Mouse (Mus musculus) CH12.LX (cell line): ENCODE data around the gene AU021092. TPM values are rescaled to one million over a fixed set of nuclear protein-coding genes. Genes with fewer than 3 reads are reported as not detected.

Experiments used
- DNase-seq: peaks from one replicate; pipeline ENCODE4 v3.0.0-alpha.2; 2013; ENCODE audit errors: extremely low read depth
- H3K27ac ChIP-seq: 2 replicates; pipeline ENCODE4 v1.5.1; 2012; ENCODE audit warnings: low read depth, mild to moderate bottlenecking, control low read depth, moderate library complexity; ENCODE audit not compliant: insufficient read depth
- H3K27me3 ChIP-seq: replicated peaks from 2 replicates; pipeline ENCODE3; 2012; ENCODE audit warnings: inconsistent platforms
- H3K36me3 ChIP-seq, 2 experiments: replicated peaks in 1 of 2; 2 replicates each; pipeline versions ENCODE3 to v1.6.1; 2012; ENCODE audit warnings: inconsistent platforms in 1 of 2, low read length in 1 of 2, mild to moderate bottlenecking in 1 of 2, mixed read lengths in 1 of 2, moderate library complexity in 1 of 2; ENCODE audit not compliant: control insufficient read depth in 1 of 2, insufficient read depth in 1 of 2
- H3K4me1 ChIP-seq, 2 experiments: 2 replicates each; pipeline ENCODE4 v1.6.1; 2012; ENCODE audit warnings: inconsistent platforms in 1 of 2, moderate library complexity in 1 of 2; ENCODE audit not compliant: insufficient read depth in 2 of 2, control insufficient read depth in 1 of 2
- H3K4me2 ChIP-seq: 2 replicates; pipeline ENCODE4 v1.6.1; 2012; ENCODE audit warnings: low read depth, mild to moderate bottlenecking, control low read depth; ENCODE audit not compliant: poor library complexity, insufficient read depth, severe bottlenecking
- H3K4me3 ChIP-seq, 3 experiments: fragments of 150-350 bp in 1 of 3; sonication (generic) in 1 of 3; replicated peaks in 1 of 3; 2 replicates each; pipeline versions ENCODE3 to v1.5.1; 2011 to 2012; ENCODE audit warnings: low read depth in 2 of 3, low read length in 2 of 3, mild to moderate bottlenecking in 2 of 3, moderate library complexity in 2 of 3, control low read depth in 1 of 3, improper control_type of control experiment in 1 of 3, inconsistent platforms in 1 of 3, mixed read lengths in 1 of 3; ENCODE audit not compliant: poor library complexity in 1 of 3
- H3K79me2 ChIP-seq: replicated peaks from 2 replicates; pipeline ENCODE4 v1.6.1; 2012; ENCODE audit warnings: mild to moderate bottlenecking, moderate library complexity; ENCODE audit not compliant: control insufficient read depth, poor library complexity, insufficient read depth, severe bottlenecking; ENCODE audit errors: extremely low read depth
- H3K9ac ChIP-seq: 2 replicates; pipeline ENCODE4 v1.6.1; 2012; ENCODE audit warnings: low read depth, mild to moderate bottlenecking, control low read depth, moderate library complexity; ENCODE audit not compliant: insufficient read depth
- H3K9me3 ChIP-seq: replicated peaks from 2 replicates; pipeline ENCODE3; 2012; ENCODE audit warnings: low read length, inconsistent platforms, mixed read lengths
- BHLHE40 ChIP-seq: IDR thresholded peaks from 2 replicates; pipeline ENCODE4 v1.6.1; 2011; ENCODE audit warnings: mild to moderate bottlenecking, low read depth, low read length, improper control_type of control experiment
- CHD2 ChIP-seq: IDR thresholded peaks from 2 replicates; pipeline ENCODE4 v1.6.1; 2011; ENCODE audit warnings: low read length, improper control_type of control experiment
- CTCF ChIP-seq, 2 experiments: IDR thresholded peaks in 1 of 2; conservative IDR thresholded peaks in 1 of 2; 2 replicates each; pipeline ENCODE4 v1.5.1; 2011 to 2012; ENCODE audit warnings: low read depth in 2 of 2, low read length in 2 of 2, improper control_type of control experiment in 1 of 2, inconsistent platforms in 1 of 2, mild to moderate bottlenecking in 1 of 2, moderate library complexity in 1 of 2
- E2F4 ChIP-seq: IDR thresholded peaks from 2 replicates; pipeline ENCODE4 v1.6.1; 2011; ENCODE audit warnings: low read depth, low read length, improper control_type of control experiment; ENCODE audit not compliant: insufficient replicate concordance
- ELF1 ChIP-seq: IDR thresholded peaks from 2 replicates; pipeline ENCODE4 v1.6.1; 2014; ENCODE audit warnings: low read depth, mild to moderate bottlenecking, inconsistent platforms, low read length, improper control_type of control experiment
- EP300 ChIP-seq: IDR thresholded peaks from 2 replicates; pipeline ENCODE4 v1.6.1; 2011; ENCODE audit warnings: low read length, improper control_type of control experiment
- HCFC1 ChIP-seq: IDR thresholded peaks from 2 replicates; pipeline ENCODE4 v1.6.1; 2012; ENCODE audit warnings: low read depth, mild to moderate bottlenecking, inconsistent platforms, low read length, improper control_type of control experiment
- IRF4 ChIP-seq: IDR thresholded peaks from 2 replicates; pipeline ENCODE4 v1.6.1; 2014; ENCODE audit warnings: low read depth, mild to moderate bottlenecking, inconsistent platforms, low read length, improper control_type of control experiment
- JUN ChIP-seq: IDR thresholded peaks from 2 replicates; pipeline ENCODE4 v1.6.1; 2011; ENCODE audit warnings: low read depth, mild to moderate bottlenecking, low read length, improper control_type of control experiment, moderate library complexity; ENCODE audit not compliant: insufficient read depth
- JUND ChIP-seq: conservative IDR thresholded peaks from 2 replicates; pipeline ENCODE4 v1.6.1; 2011; ENCODE audit warnings: low read depth, low read length, improper control_type of control experiment
- KAT2A ChIP-seq: IDR thresholded peaks from 2 replicates; pipeline ENCODE4 v1.6.1; 2012; ENCODE audit warnings: low read length, improper control_type of control experiment, inconsistent platforms; ENCODE audit not compliant: insufficient replicate concordance
- MAX ChIP-seq: IDR thresholded peaks from 2 replicates; pipeline ENCODE4 v1.6.1; 2011; ENCODE audit warnings: low read length, improper control_type of control experiment
- MAZ ChIP-seq: IDR thresholded peaks from 2 replicates; pipeline ENCODE4 v1.6.1; 2012; ENCODE audit warnings: low read depth, mild to moderate bottlenecking, inconsistent platforms, low read length, improper control_type of control experiment, moderate library complexity
- MXI1 ChIP-seq: IDR thresholded peaks from 2 replicates; pipeline ENCODE4 v1.6.1; 2011; ENCODE audit warnings: mild to moderate bottlenecking, low read depth, low read length, improper control_type of control experiment
- MYC ChIP-seq: IDR thresholded peaks from 2 replicates; pipeline ENCODE4 v1.6.1; 2011; ENCODE audit warnings: low read depth, mild to moderate bottlenecking, improper control_type of control experiment, low read length
- NELFE ChIP-seq: IDR thresholded peaks from 2 replicates; pipeline ENCODE4 v1.6.1; 2011; ENCODE audit warnings: low read depth, low read length, improper control_type of control experiment
- NRF1 ChIP-seq: IDR thresholded peaks from 2 replicates; pipeline ENCODE4 v1.6.1; 2014; ENCODE audit warnings: low read depth, mild to moderate bottlenecking, inconsistent platforms, low read length, improper control_type of control experiment, moderate library complexity
- PAX5 ChIP-seq: IDR thresholded peaks from 2 replicates; pipeline ENCODE4 v1.6.1; 2012; ENCODE audit warnings: low read length, inconsistent platforms, mixed read lengths
- POLR2A ChIP-seq: IDR thresholded peaks from 2 replicates; pipeline ENCODE4 v1.6.1; 2011; ENCODE audit warnings: low read depth, mild to moderate bottlenecking, improper control_type of control experiment, low read length
- POLR2AphosphoS2 ChIP-seq: IDR thresholded peaks from 2 replicates; pipeline ENCODE4 v1.6.1; 2011; ENCODE audit warnings: low read depth, low read length, improper control_type of control experiment
- RCOR1 ChIP-seq: conservative IDR thresholded peaks from 2 replicates; pipeline ENCODE4 v1.6.1; 2012; ENCODE audit warnings: low read depth, mild to moderate bottlenecking, inconsistent platforms, low read length, improper control_type of control experiment
- SIN3A ChIP-seq: IDR thresholded peaks from 2 replicates; pipeline ENCODE4 v1.6.1; 2012; ENCODE audit warnings: low read length, improper control_type of control experiment, inconsistent platforms
- SMC3 ChIP-seq: IDR thresholded peaks from 2 replicates; pipeline ENCODE4 v1.6.1; 2011; ENCODE audit warnings: low read depth, low read length, improper control_type of control experiment
- TBP ChIP-seq: conservative IDR thresholded peaks from 2 replicates; pipeline ENCODE4 v1.6.1; 2011; ENCODE audit warnings: low read depth, low read length, improper control_type of control experiment
- TCF12 ChIP-seq: IDR thresholded peaks from 2 replicates; pipeline ENCODE4 v1.6.1; 2014; ENCODE audit warnings: low read depth, mild to moderate bottlenecking, inconsistent platforms, low read length, improper control_type of control experiment
- UBTF ChIP-seq: IDR thresholded peaks from 2 replicates; pipeline ENCODE4 v1.6.1; 2012; ENCODE audit warnings: low read depth, mild to moderate bottlenecking, inconsistent platforms, low read length, improper control_type of control experiment, moderate library complexity
- USF1 ChIP-seq: IDR thresholded peaks from 2 replicates; pipeline ENCODE4 v1.6.1; 2014; ENCODE audit warnings: low read depth, mild to moderate bottlenecking, inconsistent platforms, low read length, improper control_type of control experiment
- USF2 ChIP-seq: conservative IDR thresholded peaks from 2 replicates; pipeline ENCODE4 v1.6.1; 2011; ENCODE audit warnings: low read depth, low read length, improper control_type of control experiment
- ZC3H11A ChIP-seq: IDR thresholded peaks from 2 replicates; pipeline ENCODE4 v1.6.1; 2012; ENCODE audit warnings: low read depth, mild to moderate bottlenecking, inconsistent platforms, low read length, improper control_type of control experiment
- ZMIZ1 ChIP-seq: IDR thresholded peaks from 2 replicates; pipeline ENCODE4 v1.6.1; 2012; ENCODE audit warnings: low read depth, mild to moderate bottlenecking, inconsistent platforms, low read length, improper control_type of control experiment
- ZNF384 ChIP-seq: IDR thresholded peaks from 2 replicates; pipeline ENCODE4 v1.6.1; 2012; ENCODE audit warnings: low read depth, low read length, improper control_type of control experiment, inconsistent platforms
- dilution Hi-C: fragments of 300-500 bp; cut with MboI; formaldehyde crosslinking; loops from 2 replicates; pipeline ENCODE4 v1.14.3; 2020; ENCODE audit warnings: low sequenced_read_pairs; ENCODE audit not compliant: extremely low pct_unique_long_range_greater_than_20kb, extremely low pct_ligation_motif_present
- in situ Hi-C: fragments of 300-500 bp; cut with MboI; formaldehyde crosslinking; loops from 3 replicates; pipeline ENCODE4 v1.14.3; 2019; ENCODE audit warnings: low sequenced_read_pairs, low pct_ligation_motif_present, low pct_unique_long_range_greater_than_20kb, mixed read lengths
- polyA plus RNA-seq: library from polyadenylated mRNA; unstranded; fragments of >175 nt; gene quantifications from 2 replicates; pipeline ENCODE4 v1.2.1, GENCODE M21; 2012; ENCODE audit warnings: low read depth; ENCODE audit not compliant: insufficient read length
- total RNA-seq, 2 experiments: library from RNA; depleted of rRNA; stranded (reverse); fragments of 300-350 nt in 1 of 2; fragments of >200 nt in 1 of 2; gene quantifications; 2 replicates each; pipeline ENCODE4 v1.2.3; 2012 to 2014

The AU021092 gene
- total and polyA plus RNA-seq, 3 experiments, result not detected

GRCm38 (mm10) chr16:5263156-5263555, 41.1 kb upstream of the AU021092 start:
- Histone ChIP-seq H3K27me3 (peaks cover 7% of the 10 kb centered on the region), H3K79me2 (no peaks in the 10 kb centered on the region), H3K4me3 (no peak overlapping the region), H3K9ac (no peak overlapping the region), H3K36me3 (no peaks in the 10 kb centered on the region), H3K4me2 (no peak overlapping the region), H3K4me1 (no peaks in the 10 kb centered on the region)
- in situ Hi-C loops, result no loop called here
- dilution Hi-C loops, result no loop called here
- DNase-seq, result no peak
- TF ChIP-seq MAZ, result no peak
- TF ChIP-seq MXI1, result no peak
- TF ChIP-seq JUN, result no peak
- no peak for TF ChIP-seq TCF12
- no peak for TF ChIP-seq USF2
- TF ChIP-seq NELFE, result no peak
- TF ChIP-seq SIN3A, result no peak
- TF ChIP-seq, all 38 proteins: peak for 0
- Histone ChIP-seq H3K27ac (no peak overlapping the region), H3K9me3 (peaks cover 2% of the 10 kb centered on the region)

GRCm38 (mm10) chr16:5255779-5256496, 33.8 kb upstream of the AU021092 start, which contains the start of gene Eef2kmt:
Eef2kmt (minus strand) TSS chr16:5255983.
- H3K4me1 ChIP-seq, result peaks cover 3 to 18% of the 10 kb centered on the region in 2 experiments; a peak in 3 of 4 replicates
- peak within 1 kb of the TSS; percentile 79 for H3K4me2 ChIP-seq
- no peaks in the 10 kb centered on the region; the same call in 1 of the 2 replicates for H3K79me2 ChIP-seq
- H3K27me3 ChIP-seq, result no peaks in the 10 kb centered on the region
- H3K9ac ChIP-seq, result peak within 1 kb of the TSS; percentile 75
- H3K4me3 ChIP-seq, result peak within 1 kb of the TSS; percentile 57 to 77 (median 61)
- no peaks in the 10 kb centered on the region for H3K9me3 ChIP-seq
- H3K27ac ChIP-seq, result peak within 1 kb of the TSS; percentile 12; the same call in 1 of the 2 replicates
- peaks cover 7 to 27% of the 10 kb centered on the region in 2 experiments for H3K36me3 ChIP-seq
- DNase-seq, result peak; percentile 99
- dilution Hi-C loops, result no loop called here
- in situ Hi-C loops, result no loop called here
- TF ChIP-seq POLR2AphosphoS2 (0 out of 2 replicates have a peak, but pooled peaks have one; percentile 58), SIN3A (peak; percentile 91), UBTF (peak; percentile 88; the same call in 1 of the 2 replicates), TBP (no peak), ZC3H11A (no peak), SMC3 (peak; percentile 18), MAX (peak; percentile 92), MAZ (peak; percentile 87), KAT2A (no peak), ZMIZ1 (peak; percentile 88), JUND (no peak), TCF12 (peak; percentile 94), ELF1 (peak; percentile 86), BHLHE40 (peak; percentile 57; the same call in 1 of the 2 replicates), EP300 (no peak), HCFC1 (peak; percentile 75), CHD2 (peak; percentile 77), POLR2A (peak; percentile 89), USF1 (peak; percentile 42; the same call in 1 of the 2 replicates), CTCF (conservative IDR thresholded peaks at IDR 0.05 in 1 of 2, IDR thresholded peaks at IDR 0.05 in 1 of 2; ENCODE audit: low read depth in 2 of 2, low read length in 2 of 2) (peak in 1 of 2 experiments; percentile 95; a peak in 2 of 4 replicates), NELFE (peak; percentile 91), MYC (peak; percentile 85), MXI1 (peak; percentile 98), PAX5 (no peak), RCOR1 (no peak; the same call in 1 of the 2 replicates), ZNF384 (peak; percentile 20; the same call in 1 of the 2 replicates), IRF4 (peak; percentile 76), NRF1 (peak; percentile 54), USF2 (no peak), E2F4 (0 out of 2 replicates have a peak, but pooled peaks have one; percentile 21)
